In genomic region chr11:105591905-105592304, GRCm38 (mm10) we compare ENCODE assay signal across 8 mouse cellular contexts. TPM values are rescaled to one million over a fixed set of nuclear protein-coding genes. Genes with fewer than 3 reads are reported as not detected.
DNase-seq lines count a peak whose midpoint lies in the region; ATAC-seq and TF ChIP-seq lines count a peak whose summit lies in the region.

No protein-coding gene starts in this region.

- no peak overlapping the region for H3K9ac ChIP-seq in liver, adult 2 months (ENCODE audit: low read depth, low read length)
- H3K9ac ChIP-seq in liver, embryonic 11.5 days (ENCODE audit: low read depth, low read length): no peak overlapping the region

- no peak overlapping the region for H3ac ChIP-seq in myocyte (ENCODE audit: control insufficient read depth, insufficient read length)

- H3K27ac ChIP-seq in liver, adult 2 months (replicated peaks; ENCODE audit: insufficient read depth, low read depth, low read length): no peak overlapping the region
- H3K27ac ChIP-seq in liver, embryonic 11.5 days (ENCODE audit: low read depth, low read length): no peak overlapping the region
- no peak overlapping the region for H3K27ac ChIP-seq in cortical plate, adult 2 months (ENCODE audit: insufficient read depth, low read length)
- peak overlapping the region; percentile 97 for H3K27ac ChIP-seq in left cerebral cortex, adult 2 months

- no peak for ATAC-seq in liver, embryonic 11.5 days (replicated peaks; ENCODE audit: low FRiP score)
- no peak; the same call in 1 of the 2 replicates for ATAC-seq in monocyte, adult 5-6 weeks (replicated peaks; ENCODE audit: insufficient number of reproducible peaks, low FRiP score, low TSS enrichment, poor library complexity, severe bottlenecking)

- no peak overlapping the region for H3K4me3 ChIP-seq in liver, adult 2 months (ENCODE audit: insufficient read depth, low read depth, low read length)
- H3K4me3 ChIP-seq in liver, embryonic 11.5 days (ENCODE audit: low read depth, low read length): no peak overlapping the region
- H3K4me3 ChIP-seq in cortical plate, adult 2 months (ENCODE audit: insufficient read depth, low read length): peak overlapping the region; percentile 80; the same call in 1 of the 2 replicates
- H3K4me3 ChIP-seq in left cerebral cortex, adult 2 months: peak overlapping the region; percentile 94
- no peak overlapping the region for H3K4me3 ChIP-seq in myocyte

- 74% methylated on average over 1 of the region's 1 CpGs for WGBS in liver, adult 2 months
- WGBS in liver, embryonic 11.5 days: 33% methylated on average over 1 of the region's 1 CpGs

- H3K79me2 ChIP-seq in liver, adult 2 months (ENCODE audit: control insufficient read depth, insufficient read depth, low read length): peaks cover 3% of the 10 kb centered on the region; the same call in 1 of the 2 replicates
- H3K79me2 ChIP-seq in myocyte (ENCODE audit: control insufficient read depth, insufficient read depth): peaks cover 50% of the 10 kb centered on the region

- intact Hi-C loops in heart, postnatal 10 days (cut with DNase I): loop anchor here (1.0 to 5.0 kb wide), 6 partner anchors 229 to 320 kb away; no protein-coding TSS in a partner anchor
- intact Hi-C loops in left cerebral cortex, adult 2 months (cut with DNase I): loop anchor here (1.0 to 10.0 kb wide), 4 partner anchors 229 to 327 kb away; no protein-coding TSS in a partner anchor

- no peaks in the 10 kb centered on the region; the same call in 1 of the 2 replicates for H3K4me1 ChIP-seq in liver, adult 2 months (ENCODE audit: control insufficient read depth, insufficient read depth, low read length)
- H3K4me1 ChIP-seq in liver, embryonic 11.5 days (replicated peaks; ENCODE audit: control insufficient read depth, insufficient read depth, low read length): peaks cover 9% of the 10 kb centered on the region
- peaks cover 2% of the 10 kb centered on the region for H3K4me1 ChIP-seq in cortical plate, adult 2 months (ENCODE audit: control insufficient read depth, insufficient read depth, low read length)

- peak; percentile 57 for DNase-seq in liver, adult 2 months (ENCODE audit: extremely low read depth, low read depth, low spot score)
- DNase-seq in liver, embryonic 11.5 days (ENCODE audit: low spot score): no peak
- DNase-seq in Muller cell, postnatal 12 days (ENCODE audit: inconsistent ontology term): peak; percentile 61
- peak; percentile 73 to 76 for DNase-seq in heart, postnatal 10 days
- DNase-seq in left cerebral cortex, adult 2 months (ENCODE audit: extremely low spot score in 1 of 2, low spot score in 2 of 2): no peak

- H3K4me2 ChIP-seq in liver, embryonic 11.5 days: no peak overlapping the region
- peak overlapping the region; percentile 80 for H3K4me2 ChIP-seq in myocyte (ENCODE audit: low read depth)

- no peak for TF ChIP-seq POLR2A in liver, adult 2 months (IDR thresholded peaks at IDR 0.05; ENCODE audit: extremely low read depth, insufficient read depth, low read length)
- peak; percentile 68 for TF ChIP-seq POLR2A in cortical plate, adult 2 months (IDR thresholded peaks at IDR 0.05; ENCODE audit: extremely low read depth, insufficient read depth, low read length)
- TF ChIP-seq POLR2A in myocyte (IDR thresholded peaks at IDR 0.05; ENCODE audit: insufficient read length, low read depth): no peak

- H3K27me3 ChIP-seq in liver, adult 2 months (ENCODE audit: control insufficient read depth, insufficient read depth, low read length): no peaks in the 10 kb centered on the region
- no peaks in the 10 kb centered on the region for H3K27me3 ChIP-seq in liver, embryonic 11.5 days (replicated peaks; ENCODE audit: control insufficient read depth, insufficient read depth, low read length)
- H3K27me3 ChIP-seq in myocyte (ENCODE audit: control insufficient read depth, insufficient read depth, insufficient read length): no peaks in the 10 kb centered on the region

- no peaks in the 10 kb centered on the region for H3K36me3 ChIP-seq in liver, adult 2 months (ENCODE audit: control insufficient read depth, insufficient read depth, low read length)
- no peaks in the 10 kb centered on the region for H3K36me3 ChIP-seq in liver, embryonic 11.5 days (ENCODE audit: control insufficient read depth, insufficient read depth, low read length)
- H3K36me3 ChIP-seq in myocyte (ENCODE audit: control insufficient read depth, insufficient read depth): no peaks in the 10 kb centered on the region

- no peaks in the 10 kb centered on the region for H3K9me3 ChIP-seq in liver, embryonic 11.5 days (ENCODE audit: control insufficient read depth, low read length)

- TF ChIP-seq CTCF in liver, adult 2 months (IDR thresholded peaks at IDR 0.05; ENCODE audit: low read depth, low read length): peak; percentile 38
- TF ChIP-seq CTCF in cortical plate, adult 2 months (IDR thresholded peaks at IDR 0.05; ENCODE audit: extremely low read depth, insufficient read depth, low read length): peak; percentile 82
- TF ChIP-seq CTCF in left cerebral cortex, adult 2 months (IDR thresholded peaks at IDR 0.05): peak; percentile 94

TF ChIP-seq in myocyte, 11 proteins besides CTCF, POLR2A, EP300 and RAD21:
- TF ChIP-seq REST (IDR thresholded peaks at IDR 0.05; ENCODE audit: insufficient read depth, insufficient read length) (no peak), POLR2AphosphoS2 (IDR thresholded peaks at IDR 0.05; ENCODE audit: insufficient read length, low read depth) (no peak), MAX (IDR thresholded peaks at IDR 0.05; ENCODE audit: low read depth) (no peak), TCF3 (IDR thresholded peaks at IDR 0.05; ENCODE audit: insufficient read length, low read depth) (no peak), E2F4 (IDR thresholded peaks at IDR 0.05; ENCODE audit: insufficient read depth) (no peak), SRF (IDR thresholded peaks at IDR 0.05; ENCODE audit: control insufficient read depth, insufficient read length, low read depth) (no peak), MYOG (IDR thresholded peaks at IDR 0.05; ENCODE audit: control insufficient read depth in 1 of 3, insufficient read depth in 1 of 3, insufficient read length in 2 of 3, low read depth in 2 of 3) (no peak), MYOD1 (IDR thresholded peaks at IDR 0.05; ENCODE audit: control insufficient read depth in 1 of 3, insufficient read length in 2 of 3, low read depth in 2 of 3) (no peak), USF1 (IDR thresholded peaks at IDR 0.05; ENCODE audit: low read depth) (no peak), TCF12 (IDR thresholded peaks at IDR 0.05; ENCODE audit: insufficient read depth, poor library complexity, severe bottlenecking) (no peak)
TF ChIP-seq in myocyte: peak in this region for 0.

RNA-seq across cellular contexts. Expression of gene Tanc2, which starts 2.1 kb away (rescaled TPM):
- 2.4 and 2.8 TPM in 2 replicates for total RNA-seq in liver, adult 2 months (2014; rRNA removed)
- 0.97 and 1.0 TPM in 2 replicates for polyA plus RNA-seq in liver, adult 2 months (2012; rRNA removed)
- 6.3 and 6.9 TPM in 2 replicates for polyA plus RNA-seq in liver, embryonic 11.5 days (2014; fragmentation: Nextera tagmentation; extraction: Ambion mirVana)
- polyA plus RNA-seq in cortical plate, adult 2 months (2012; rRNA removed): 58.5 and 60.1 TPM in 2 replicates
- 10 to 100 TPM; 34.6 to 35.5 TPM for total RNA-seq in heart, postnatal 10 days (2021)
- 100 to 1,000 TPM; 250 to 251 TPM for total RNA-seq in left cerebral cortex, adult 2 months (2021)
- polyA plus RNA-seq in myocyte (2012; fragmentation: generic; extraction: Trizol): 8.0 TPM
- total RNA-seq in monocyte, adult 5-6 weeks (2017): 0.39 to 0.57 TPM in 2 of 3 replicates, not detected in the other

Comparison
In these comparisons a context has a peak if more than half of its experiments do, and no peak if none do; other contexts are left out.
1. DNase-seq: peak in liver, adult 2 months (single experiment), Muller cell, postnatal 12 days (single experiment) and heart, postnatal 10 days (2 of 2); none in liver, embryonic 11.5 days (single experiment) and left cerebral cortex, adult 2 months (0 of 2).
2. H3K4me3 ChIP-seq: peak in cortical plate, adult 2 months (single experiment) and left cerebral cortex, adult 2 months (single experiment); none in liver, adult 2 months (single experiment), liver, embryonic 11.5 days (single experiment) and myocyte (single experiment).
3. CTCF ChIP-seq: peak in every context shown above with its lines; median percentile 94 in left cerebral cortex, adult 2 months; 82 in cortical plate, adult 2 months; 38 in liver, adult 2 months.